Mouse (Mus musculus) embryonic facial prominence, embryonic 11.5 days (tissue): ENCODE measurements at regions not wholly inside any gene's neighbourhood (a gene's known extent, or its start where the extent isn't known, plus 50 kb on each side); places are given as distances from the start of the nearest gene placed in this dataset.
A peak's percentile ranks its signal among the peaks of the same experiment; 100 is the strongest.

Experiments used
- ATAC-seq: fragments of 200-750 bp; cut with Nextera tagmentation; replicated peaks from 2 replicates; pipeline ENCODE4 v1.8.0; 2017; ENCODE audit warnings: low read depth; ENCODE audit not compliant: insufficient number of reproducible peaks, low FRiP score, low TSS enrichment
- DNase-seq: peaks from one replicate; pipeline ENCODE4 v3.0.0-alpha.2; 2015; ENCODE audit warnings: low spot score
- H3K27ac ChIP-seq: fragments of 300-500 bp; sonication (generic); replicated peaks from 2 replicates; pipeline ENCODE4 v1.5.1; 2014; ENCODE audit warnings: mild to moderate bottlenecking, low read depth, low read length, control low read depth
- H3K27me3 ChIP-seq: fragments of 300-500 bp; sonication (generic); 2 replicates; pipeline ENCODE4 v1.6.1; 2014; ENCODE audit warnings: mild to moderate bottlenecking, low read length, moderate library complexity, mixed read lengths; ENCODE audit not compliant: control insufficient read depth, insufficient read depth
- H3K36me3 ChIP-seq: fragments of 300-500 bp; sonication (generic); replicated peaks from 2 replicates; pipeline ENCODE4 v1.6.1; 2014; ENCODE audit warnings: low read depth, mild to moderate bottlenecking, low read length, moderate library complexity, mixed read lengths; ENCODE audit not compliant: control insufficient read depth, insufficient read depth
- H3K4me1 ChIP-seq: fragments of 300-500 bp; sonication (generic); 2 replicates; pipeline ENCODE4 v1.6.1; 2014; ENCODE audit warnings: low read length, mixed read lengths; ENCODE audit not compliant: control insufficient read depth, insufficient read depth
- H3K4me2 ChIP-seq: fragments of 300-500 bp; sonication (generic); 2 replicates; pipeline ENCODE4 v1.6.1; 2014; ENCODE audit warnings: low read depth, mild to moderate bottlenecking, control low read depth, low read length, moderate library complexity
- H3K4me3 ChIP-seq: fragments of 300-500 bp; sonication (generic); 2 replicates; pipeline ENCODE4 v1.5.1; 2014; ENCODE audit warnings: low read depth, low read length, control low read depth
- H3K9ac ChIP-seq: fragments of 300-500 bp; sonication (generic); replicated peaks from 2 replicates; pipeline ENCODE4 v1.6.1; 2014; ENCODE audit warnings: mild to moderate bottlenecking, control low read depth, low read length
- H3K9me3 ChIP-seq: fragments of 300-500 bp; sonication (generic); replicated peaks from 2 replicates; pipeline ENCODE4 v1.6.1; 2016; ENCODE audit warnings: mild to moderate bottlenecking, low read length, inconsistent platforms, mixed read lengths; ENCODE audit not compliant: control insufficient read depth
- WGBS: fragments of 180-500 bp; shearing (Covaris S2); extraction: QIAGEN DNeasy Blood & Tissue Kit; methylation state at CpG from one replicate; pipeline ENCODE4 v1.1.7; 2014; 5-methylcytosine and 5-hydroxymethylcytosine counted together

GRCm38 (mm10) chr4:5379215-5379614 lies 586.1 kb upstream of the Impad1 start:
- H3K27me3 ChIP-seq, result no peaks in the 10 kb centered on the region
- no peak overlapping the region for H3K9ac ChIP-seq
- no peaks in the 10 kb centered on the region for H3K4me1 ChIP-seq
- H3K27ac ChIP-seq, result no peak overlapping the region
- H3K9me3 ChIP-seq, result no peaks in the 10 kb centered on the region
- H3K4me2 ChIP-seq, result no peak overlapping the region
- ATAC-seq, result no peak
- 43% methylated on average over 1 of the region's 1 CpGs for WGBS
- no peak overlapping the region for H3K4me3 ChIP-seq
- peak; percentile 17 for DNase-seq
- H3K36me3 ChIP-seq, result no peaks in the 10 kb centered on the region

- Histone ChIP-seq H3K4me3 (no peak overlapping the region), H3K27ac (no peak overlapping the region)
Observed at GRCm38 (mm10) chr4:5358274-5358673, 565.1 kb upstream of the Impad1 start.

GRCm38 (mm10) chr4:5346226-5346625 lies 553.1 kb upstream of the Impad1 start:
- Histone ChIP-seq H3K27me3 (no peaks in the 10 kb centered on the region), H3K4me2 (no peak overlapping the region), H3K9me3 (no peaks in the 10 kb centered on the region), H3K36me3 (no peaks in the 10 kb centered on the region), H3K4me3 (no peak overlapping the region), H3K4me1 (no peaks in the 10 kb centered on the region), H3K27ac (no peak overlapping the region), H3K9ac (no peak overlapping the region)
- WGBS, result 75% methylated on average over 3 of the region's 3 CpGs
- no peak for DNase-seq
- no peak for ATAC-seq

More at GRCm38 (mm10) chr4:5358274-5358673, 565.1 kb upstream of the Impad1 start:
- Histone ChIP-seq H3K27me3 (no peaks in the 10 kb centered on the region), H3K4me1 (no peaks in the 10 kb centered on the region), H3K9ac (no peak overlapping the region), H3K36me3 (no peaks in the 10 kb centered on the region), H3K4me2 (no peak overlapping the region), H3K9me3 (no peaks in the 10 kb centered on the region)
- DNase-seq (no peak), ATAC-seq (no peak)
- WGBS, result 97% methylated on average over 1 of the region's 1 CpGs

- Histone ChIP-seq H3K4me2 (no peak overlapping the region), H3K9me3 (no peaks in the 10 kb centered on the region), H3K36me3 (no peaks in the 10 kb centered on the region), H3K4me3 (no peak overlapping the region), H3K9ac (no peak overlapping the region), H3K4me1 (no peaks in the 10 kb centered on the region), H3K27me3 (no peaks in the 10 kb centered on the region), H3K27ac (no peak overlapping the region)
- DNase-seq, result no peak
- WGBS, result 92% methylated on average over 4 of the region's 4 CpGs
- ATAC-seq, result no peak
Observed at GRCm38 (mm10) chr4:5344739-5345138, 551.6 kb upstream of the Impad1 start.

GRCm38 (mm10) chr4:5344311-5344710 lies 551.2 kb upstream of the Impad1 start:
- no peak overlapping the region for H3K4me2 ChIP-seq
- no peaks in the 10 kb centered on the region for H3K9me3 ChIP-seq
- H3K9ac ChIP-seq, result no peak overlapping the region
- no peaks in the 10 kb centered on the region for H3K27me3 ChIP-seq
- 85% methylated on average over 2 of the region's 2 CpGs for WGBS
- H3K36me3 ChIP-seq, result no peaks in the 10 kb centered on the region
- H3K4me1 ChIP-seq, result no peaks in the 10 kb centered on the region
- no peak overlapping the region for H3K4me3 ChIP-seq
- ATAC-seq (no peak), DNase-seq (no peak)
- H3K27ac ChIP-seq, result no peak overlapping the region

GRCm38 (mm10) chr4:5337158-5337896 lies 544.2 kb upstream of the Impad1 start:
- no peak for ATAC-seq

GRCm38 (mm10) chr4:5335030-5335429 lies 541.9 kb upstream of the Impad1 start:
- DNase-seq, result no peak
- Histone ChIP-seq H3K36me3 (no peaks in the 10 kb centered on the region), H3K27ac (no peak overlapping the region), H3K9ac (no peak overlapping the region), H3K9me3 (no peaks in the 10 kb centered on the region), H3K27me3 (no peaks in the 10 kb centered on the region), H3K4me1 (no peaks in the 10 kb centered on the region), H3K4me3 (no peak overlapping the region), H3K4me2 (no peak overlapping the region)
- no peak for ATAC-seq
- WGBS, result 95% methylated on average over 2 of the region's 2 CpGs

More at GRCm38 (mm10) chr4:5337158-5337896, 544.2 kb upstream of the Impad1 start:
- Histone ChIP-seq H3K4me2 (no peak overlapping the region), H3K9me3 (no peaks in the 10 kb centered on the region), H3K27ac (no peak overlapping the region), H3K36me3 (no peaks in the 10 kb centered on the region), H3K9ac (no peak overlapping the region), H3K4me3 (no peak overlapping the region), H3K4me1 (no peaks in the 10 kb centered on the region), H3K27me3 (no peaks in the 10 kb centered on the region)
- DNase-seq, result no peak
- 77% methylated on average over 4 of the region's 4 CpGs for WGBS

GRCm38 (mm10) chr4:5328497-5329194 lies 535.5 kb upstream of the Impad1 start:
- no peak overlapping the region for H3K27ac ChIP-seq
- no peaks in the 10 kb centered on the region for H3K27me3 ChIP-seq
- H3K9me3 ChIP-seq, result no peaks in the 10 kb centered on the region
- H3K9ac ChIP-seq, result no peak overlapping the region
- no peak overlapping the region for H3K4me2 ChIP-seq
- DNase-seq (no peak), ATAC-seq (no peak)
- no peaks in the 10 kb centered on the region for H3K4me1 ChIP-seq
- H3K36me3 ChIP-seq, result no peaks in the 10 kb centered on the region
- no peak overlapping the region for H3K4me3 ChIP-seq
- 86% methylated on average over 5 of the region's 5 CpGs for WGBS
